Mouse (Mus musculus) layer of hippocampus, adult 18-20 months (tissue): ENCODE measurements at regions not wholly inside any gene's neighbourhood (a gene's known extent, or its start where the extent isn't known, plus 50 kb on each side); places are given as distances from the start of the nearest gene placed in this dataset.
A peak's percentile ranks its signal among the peaks of the same experiment; 100 is the strongest.

Experiments
- DNase-seq, 2 experiments: peaks; one replicate each; pipeline ENCODE4 v3.0.0; 2022; ENCODE audit warnings: low spot score in 2 of 2

DNA sequence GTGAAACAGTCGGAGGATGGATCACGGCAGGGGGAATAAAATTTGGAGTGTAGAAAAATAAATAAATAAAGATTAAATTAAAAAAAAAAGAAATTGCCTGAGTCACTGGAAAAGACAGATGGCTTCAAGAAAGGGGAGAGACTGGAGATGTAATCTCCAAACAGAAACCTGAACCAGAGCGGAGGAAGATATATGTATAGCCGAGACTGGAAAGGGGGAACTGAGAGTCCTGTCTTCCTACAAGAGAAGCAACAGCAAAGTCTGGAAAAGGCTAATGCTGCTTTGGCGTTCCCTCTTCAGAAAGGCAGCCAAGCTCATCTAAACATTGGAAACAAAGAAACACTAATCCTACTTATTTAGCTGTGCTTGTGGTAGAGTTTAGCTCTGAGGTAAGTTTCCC lies 619.6 kb downstream of the Pom121l12 start:
- DNase-seq, result no peak

DNA sequence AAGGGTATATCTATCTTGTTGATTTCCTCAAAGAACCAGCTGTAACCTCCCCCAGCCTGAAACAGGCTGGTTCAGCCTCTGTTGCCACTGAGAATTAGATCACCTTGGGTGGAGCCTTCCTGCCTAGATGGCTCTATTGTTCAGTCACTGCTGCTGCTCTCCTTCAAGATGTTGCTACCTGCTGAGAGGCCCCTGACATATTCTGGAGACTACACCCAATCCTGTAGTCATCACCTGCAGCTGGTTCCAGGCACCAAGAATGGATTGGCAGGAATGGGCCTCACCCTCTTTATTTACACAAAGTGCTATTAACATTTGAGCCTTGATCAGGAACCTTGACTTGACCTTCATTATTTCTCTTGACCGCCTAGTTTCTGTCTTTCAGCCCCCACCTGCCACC lies 622.8 kb downstream of the Pom121l12 start:
- DNase-seq, result no peak

DNA sequence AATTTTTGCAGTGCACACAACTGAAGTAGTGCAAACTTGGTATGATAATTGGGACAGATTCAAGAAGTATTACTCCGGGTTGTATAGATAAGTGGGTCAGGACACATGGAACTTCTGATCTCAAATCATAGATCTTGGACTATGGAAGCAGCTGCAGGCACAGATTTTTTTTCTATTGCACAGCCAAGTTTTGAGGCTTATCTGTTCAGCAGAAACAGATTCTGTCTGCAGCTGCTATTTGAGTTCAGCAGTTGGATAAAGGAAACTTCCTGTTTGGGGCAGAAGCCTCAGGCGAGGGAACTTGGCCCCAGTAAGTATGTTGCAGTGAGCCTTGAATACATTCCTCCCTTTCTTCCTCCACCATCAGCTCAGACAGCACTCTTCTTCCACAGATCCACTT lies 650.9 kb downstream of the Pom121l12 start:
- peak in 1 of 2 experiments; percentile 4 for DNase-seq

DNA sequence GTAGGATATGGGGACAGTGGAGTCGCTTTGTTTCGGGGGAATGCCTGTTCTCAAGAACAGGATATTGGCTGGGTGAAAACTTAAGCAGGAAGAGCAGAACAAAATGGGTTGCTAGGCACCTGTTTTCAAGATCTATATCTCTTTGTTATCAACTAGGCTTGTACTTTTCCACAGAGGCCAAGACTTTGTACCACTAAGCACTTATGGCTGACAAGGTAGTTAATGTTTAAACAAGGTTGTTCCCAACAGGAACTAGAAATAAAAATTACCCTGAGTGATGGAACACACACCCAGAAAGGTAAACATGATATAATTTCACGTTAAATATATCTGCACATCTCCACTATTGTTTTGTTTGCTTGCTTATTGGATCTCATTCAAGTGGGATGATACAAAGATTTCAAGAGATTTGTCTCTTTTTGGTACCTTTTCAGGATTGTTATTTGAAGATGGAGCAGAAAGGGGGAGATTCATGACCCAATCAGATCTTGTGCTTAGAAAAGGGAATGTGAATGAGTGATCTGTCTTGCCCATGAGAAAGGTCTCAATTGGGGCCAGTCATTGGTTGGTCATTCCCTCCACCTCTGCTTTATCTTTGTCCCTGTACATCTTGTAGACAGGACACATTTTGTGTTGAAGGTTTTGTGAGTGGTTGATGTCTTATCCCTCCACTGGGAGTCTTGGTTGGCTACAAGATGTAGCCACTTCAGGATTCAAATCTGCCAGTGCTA lies 675.1 kb downstream of the Pom121l12 start:
- no peak for DNase-seq

DNA sequence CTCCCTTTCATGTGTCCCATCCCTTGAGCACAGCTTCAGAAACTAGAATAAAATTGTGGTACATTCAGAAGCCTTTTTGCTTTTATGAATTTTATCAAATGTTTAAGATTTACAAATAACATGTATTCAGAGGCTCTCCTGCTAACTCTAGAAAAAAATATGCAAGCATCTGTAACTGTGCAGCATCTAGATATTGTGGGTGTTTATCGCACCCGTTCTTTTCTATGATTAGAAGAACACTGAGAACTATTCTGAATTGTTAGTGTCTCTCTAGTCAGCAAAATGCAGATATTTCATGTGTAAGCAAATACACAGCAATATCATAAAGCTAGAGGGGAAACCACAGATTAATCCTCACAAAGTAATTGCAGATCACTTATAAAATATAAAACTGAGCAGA lies 709.4 kb downstream of the Pom121l12 start:
- DNase-seq, result peak in 1 of 2 experiments; percentile 33
